Comparison of ENCODE assay signal across 1 mouse cellular context in the genomic region with DNA sequence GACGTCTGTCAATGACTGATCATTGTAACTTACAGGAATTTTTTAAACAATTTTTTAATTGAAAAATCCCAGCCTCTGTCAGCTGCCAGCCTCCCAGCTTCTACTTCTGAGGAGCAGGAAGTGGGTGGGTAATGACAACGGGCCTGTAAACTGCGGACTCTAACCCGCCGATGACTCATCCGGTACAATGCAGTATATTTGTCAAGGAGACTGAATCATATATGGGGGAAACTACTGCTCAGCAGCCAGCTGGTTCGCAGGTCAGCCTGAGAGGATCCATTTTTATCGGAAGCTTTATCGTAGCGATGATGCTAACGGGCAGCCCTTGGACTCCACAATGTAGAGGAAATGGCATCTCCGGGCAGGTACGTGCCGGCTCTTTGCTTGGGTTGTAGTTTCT.
TF ChIP-seq lines count a peak whose summit lies in the region.

No protein-coding gene starts in this region.

TF ChIP-seq in MEL, 35 proteins besides CTCF, POLR2A, EP300 and RAD21 (continued from another document):
- TF ChIP-seq MAZ (IDR thresholded peaks at IDR 0.05; ENCODE audit: low read depth, low read length) (no peak), USF2 (IDR thresholded peaks at IDR 0.05; ENCODE audit: borderline replicate concordance in 1 of 2, insufficient read depth in 1 of 2, low read depth in 1 of 2, low read length in 2 of 2) (no peak), TBP (IDR thresholded peaks at IDR 0.05; ENCODE audit: low read depth, low read length) (no peak), CHD1 (IDR thresholded peaks at IDR 0.05; ENCODE audit: low read depth, low read length) (no peak), E2F4 (IDR thresholded peaks at IDR 0.05; ENCODE audit: borderline replicate concordance, low read depth, low read length) (no peak), UBTF (IDR thresholded peaks at IDR 0.05; ENCODE audit: borderline replicate concordance, insufficient read depth, low read depth, low read length) (no peak), ZC3H11A (IDR thresholded peaks at IDR 0.05; ENCODE audit: low read depth, low read length) (no peak), ZNF384 (IDR thresholded peaks at IDR 0.05; ENCODE audit: low read depth, low read length) (no peak), SIN3A (IDR thresholded peaks at IDR 0.05; ENCODE audit: low read length) (peak; percentile 16; the same call in 1 of the 2 replicates), ELF1 (IDR thresholded peaks at IDR 0.05; ENCODE audit: low read depth, low read length) (no peak)
